Comparison of ENCODE assay signal across 8 mouse cellular contexts in genomic region chr9:118762759-118763158, GRCm38 (mm10).
DNase-seq lines count a peak whose midpoint lies in the region; ATAC-seq and TF ChIP-seq lines count a peak whose summit lies in the region.
"Had no signal": no experiment of that assay in that cellular context is flagged by ENCODE, and none has a peak within 500 bp of the region (broad histone marks: within the 10 kb centered on the region; RNA-seq: fewer than 3 reads in every experiment).

No protein-coding gene starts in this region.

- TF ChIP-seq POLR2A in brain, embryonic 14.5 days (IDR thresholded peaks at IDR 0.05; ENCODE audit: borderline replicate concordance, extremely low read depth, insufficient read depth, insufficient read length, poor library complexity, severe bottlenecking) = no peak

- H3K36me3 ChIP-seq in embryonic facial prominence, embryonic 13.5 days = no peaks in the 10 kb centered on the region
- 0 out of 2 replicates have a peak, but pooled peaks cover 4% of the 10 kb centered on the region for H3K36me3 ChIP-seq in heart, embryonic 13.5 days
- H3K36me3 ChIP-seq: hindbrain, embryonic 15.5 days had no signal

- H3K9me3 ChIP-seq in embryonic facial prominence, embryonic 13.5 days = no peaks in the 10 kb centered on the region
- no peaks in the 10 kb centered on the region for H3K9me3 ChIP-seq in heart, embryonic 13.5 days
- H3K9me3 ChIP-seq: hindbrain, embryonic 15.5 days had no signal

- no peaks in the 10 kb centered on the region for H3K27me3 ChIP-seq in embryonic facial prominence, embryonic 13.5 days
- H3K27me3 ChIP-seq in heart, embryonic 13.5 days (replicated peaks) = no peaks in the 10 kb centered on the region
- H3K27me3 ChIP-seq: hindbrain, embryonic 15.5 days had no signal

- H3K27ac ChIP-seq in embryonic facial prominence, embryonic 13.5 days = peak overlapping the region; percentile 75
- H3K27ac ChIP-seq in heart, embryonic 13.5 days (replicated peaks) = peak overlapping the region; percentile 52
- no peak overlapping the region for H3K27ac ChIP-seq in layer of hippocampus, adult 2 months
- H3K27ac ChIP-seq: hindbrain, embryonic 15.5 days had no signal

- peak; percentile 63 for DNase-seq in brain, embryonic 14.5 days (ENCODE audit: low read depth)
- DNase-seq in layer of hippocampus, adult 2 months (ENCODE audit: low spot score in 2 of 2) = peak; percentile 21 to 48
- peak; percentile 71 for DNase-seq in lung, postnatal 14 days
- no peak for DNase-seq in ovary, postnatal 14 days (ENCODE audit: low spot score)
- no peak for DNase-seq in spleen, adult 18-20 months

- WGBS in embryonic facial prominence, embryonic 13.5 days = 20% methylated on average over 7 of the region's 7 CpGs
- WGBS in heart, embryonic 13.5 days = 33% methylated on average over 7 of the region's 7 CpGs

- peaks cover 55% of the 10 kb centered on the region for H3K4me1 ChIP-seq in embryonic facial prominence, embryonic 13.5 days
- peaks cover 53% of the 10 kb centered on the region for H3K4me1 ChIP-seq in heart, embryonic 13.5 days

- H3K4me2 ChIP-seq in embryonic facial prominence, embryonic 13.5 days = peak overlapping the region; percentile 30
- H3K4me2 ChIP-seq in heart, embryonic 13.5 days = no peak overlapping the region
- H3K4me2 ChIP-seq: hindbrain, embryonic 15.5 days had no signal

- H3K4me3 ChIP-seq in embryonic facial prominence, embryonic 13.5 days = no peak overlapping the region
- H3K4me3 ChIP-seq in heart, embryonic 13.5 days = no peak overlapping the region
- no peak overlapping the region for H3K4me3 ChIP-seq in layer of hippocampus, adult 2 months
- H3K4me3 ChIP-seq: hindbrain, embryonic 15.5 days had no signal

- no peak for TF ChIP-seq CTCF in brain, embryonic 14.5 days (IDR thresholded peaks at IDR 0.05; ENCODE audit: borderline replicate concordance, extremely low read depth, insufficient read depth, insufficient read length)
- TF ChIP-seq CTCF in layer of hippocampus, adult 2 months (conservative IDR thresholded peaks at IDR 0.05) = no peak

- H3K9ac ChIP-seq in embryonic facial prominence, embryonic 13.5 days = no peak overlapping the region
- H3K9ac ChIP-seq in heart, embryonic 13.5 days = no peak overlapping the region
- H3K9ac ChIP-seq: hindbrain, embryonic 15.5 days had no signal

- ATAC-seq in embryonic facial prominence, embryonic 13.5 days (ENCODE audit: insufficient number of reproducible peaks, insufficient read depth, low FRiP score, low TSS enrichment, low read depth) = no peak
- no peak for ATAC-seq in heart, embryonic 13.5 days (ENCODE audit: extremely low read depth, insufficient number of reproducible peaks, low FRiP score, low TSS enrichment)

Comparison
In these comparisons a context has a peak if more than half of its experiments do, and no peak if none do; other contexts are left out.
1. DNase-seq: peak in brain, embryonic 14.5 days (single experiment), layer of hippocampus, adult 2 months (2 of 2) and lung, postnatal 14 days (single experiment); none in ovary, postnatal 14 days (single experiment) and spleen, adult 18-20 months (0 of 2).